Mouse (Mus musculus): ENCODE results near the gene Lrrd1. TPM values are rescaled to one million over a fixed set of nuclear protein-coding genes. Genes with fewer than 3 reads are reported as not detected.

Lrrd1 gene
- total RNA-seq, 2 experiments from 2014 or later: 0.15 to 0.34 TPM

Other genes starting within 250 kb of the Lrrd1 start
- gene Pex1, start 249.1 kb upstream of the Lrrd1 start, total RNA-seq (2021): 10 to 100 TPM; 22.3 to 34.6 TPM
- 10 to 100 TPM in 1 of 2 experiments, 1 to 10 TPM in 1; 8.5 to 16.3 TPM for gene Rbm48, start 248.6 kb upstream of the Lrrd1 start, total RNA-seq (2021)
- not detected for gene Tmbim7, start 194.0 kb upstream of the Lrrd1 start, total RNA-seq (2021)
- gene Gatad1, start 188.0 kb upstream of the Lrrd1 start, total RNA-seq (2021): 100 to 1,000 TPM; 117 to 119 TPM
- 100 to 1,000 TPM; 106 to 111 TPM for gene Ankib1, start 42.2 kb upstream of the Lrrd1 start, total RNA-seq (2021)
- gene Krit1, start 42.0 kb upstream of the Lrrd1 start, total RNA-seq (2021): 10 to 100 TPM; 40.1 to 67.3 TPM
- gene Mterf1a, start 48.8 kb downstream of the Lrrd1 start, total RNA-seq (2021): 10 to 100 TPM in 1 of 2 experiments, 1 to 10 TPM in 1; 5.9 to 10.4 TPM
- gene Akap9, start 82.9 kb downstream of the Lrrd1 start, total RNA-seq (2021): 10 to 100 TPM; 65.8 to 87.2 TPM

Data from left cerebral cortex, postnatal 36 days (tissue).